Mouse (Mus musculus): ENCODE measurements around the gene Lypd8. TPM values are rescaled to one million over a fixed set of nuclear protein-coding genes. Genes with fewer than 3 reads are reported as not detected.
A peak's percentile ranks its signal among the peaks of the same experiment; 100 is the strongest.
"Not testable (repeated sequence)": the region's sequence is repeated elsewhere in the genome, so short reads cannot be mapped to it uniquely, and the experiment has no call there.

Lypd8 gene
- polyA plus RNA-seq, 1 experiment from 2014 or later = not detected

- no peaks in the 10 kb centered on the region for H3K9me3 ChIP-seq (replicated peaks; ENCODE audit: control insufficient read depth, low read length)
- H3K4me2 ChIP-seq = no peak overlapping the region
- H3K27ac ChIP-seq (ENCODE audit: low read depth, low read length) = no peak overlapping the region
- WGBS (ENCODE audit: insufficient replicate concordance) = 79% methylated on average over 5 of the region's 5 CpGs
- ATAC-seq (replicated peaks; ENCODE audit: insufficient number of reproducible peaks, low FRiP score, low TSS enrichment) = no peak
- H3K4me1 ChIP-seq (ENCODE audit: control insufficient read depth, insufficient read depth, low read length) = peaks cover 6% of the 10 kb centered on the region; the same call in 1 of the 2 replicates
- no peak overlapping the region for H3K4me3 ChIP-seq (ENCODE audit: low read depth, low read length)
- no peaks in the 10 kb centered on the region for H3K27me3 ChIP-seq (ENCODE audit: control insufficient read depth, insufficient read depth, low read length)
- H3K36me3 ChIP-seq (ENCODE audit: control insufficient read depth, insufficient read depth, low read length) = peaks cover 7% of the 10 kb centered on the region
- no peak overlapping the region for H3K9ac ChIP-seq (ENCODE audit: low read depth, low read length)
These were observed 27.7 kb upstream of the Lypd8 start for GRCm38 (mm10) chr11:58351179-58351578.

DNA sequence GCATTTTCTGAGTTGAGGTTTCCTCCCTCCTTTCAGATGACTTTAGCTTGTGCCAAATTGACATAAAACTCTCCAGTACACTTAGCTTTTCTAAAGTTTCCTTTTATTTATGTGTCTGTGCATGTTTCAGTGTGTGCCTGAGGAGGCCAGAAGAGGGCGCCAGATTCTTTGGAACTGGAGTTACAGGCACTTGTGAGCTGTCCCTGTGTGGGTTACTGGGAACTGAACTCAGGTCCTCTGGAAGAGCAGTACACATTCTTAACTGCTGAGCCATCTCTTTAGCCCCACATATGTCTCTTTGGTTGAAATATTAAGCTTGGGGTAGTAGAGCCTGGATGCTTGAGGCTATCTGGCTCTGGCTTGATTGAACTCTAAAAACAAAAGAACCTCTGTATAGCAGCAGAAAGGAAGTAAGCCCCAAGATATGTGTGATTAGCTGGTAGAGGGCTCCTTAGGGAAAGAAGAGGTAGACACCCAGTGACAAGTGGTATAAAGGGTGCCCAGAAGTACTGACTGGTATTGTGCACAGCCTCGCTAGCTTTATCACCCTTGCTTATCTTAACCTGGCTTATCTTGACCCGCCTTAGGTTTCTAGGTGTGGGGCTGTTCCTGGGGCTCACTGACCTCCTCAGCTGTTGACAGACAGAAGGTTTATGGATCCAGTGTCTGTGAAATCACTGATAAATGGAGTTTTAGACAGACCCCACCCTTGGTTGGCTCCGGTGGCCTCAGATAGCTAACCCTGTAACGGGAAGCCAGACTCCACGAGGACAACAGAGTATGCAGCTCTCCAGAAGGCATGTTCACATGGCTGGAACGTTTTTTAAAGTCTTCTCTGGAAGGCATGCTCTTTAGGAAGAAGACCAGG, 25.9 kb upstream of the Lypd8 start:
- H3K36me3 ChIP-seq (ENCODE audit: control insufficient read depth, insufficient read depth, low read length) = no peaks in the 10 kb centered on the region
- no peak overlapping the region for H3K9ac ChIP-seq (ENCODE audit: low read depth, low read length)
- no peaks in the 10 kb centered on the region for H3K27me3 ChIP-seq (ENCODE audit: control insufficient read depth, insufficient read depth, low read length)
- no peak overlapping the region for H3K27ac ChIP-seq (ENCODE audit: low read depth, low read length)
- 16% methylated on average over 7 of the region's 7 CpGs for WGBS (ENCODE audit: insufficient replicate concordance)
- H3K4me1 ChIP-seq (ENCODE audit: control insufficient read depth, insufficient read depth, low read length) = peaks cover 6% of the 10 kb centered on the region; the same call in 1 of the 2 replicates
- H3K4me3 ChIP-seq (ENCODE audit: low read depth, low read length) = no peak overlapping the region
- 0 out of 2 replicates have a peak, but pooled peaks have one; percentile 42 for ATAC-seq (replicated peaks; ENCODE audit: insufficient number of reproducible peaks, low FRiP score, low TSS enrichment)
- H3K9me3 ChIP-seq (replicated peaks; ENCODE audit: control insufficient read depth, low read length) = no peaks in the 10 kb centered on the region
- 0 out of 2 replicates have a peak overlapping the region, but pooled peaks have one; percentile 8 for H3K4me2 ChIP-seq

GRCm38 (mm10) chr11:58353709-58354108, 25.1 kb upstream of the Lypd8 start:
- Histone ChIP-seq H3K4me1 (ENCODE audit: control insufficient read depth, insufficient read depth, low read length) (peaks cover 6% of the 10 kb centered on the region; the same call in 1 of the 2 replicates), H3K4me2 (no peak overlapping the region), H3K36me3 (ENCODE audit: control insufficient read depth, insufficient read depth, low read length) (no peaks in the 10 kb centered on the region), H3K27ac (ENCODE audit: low read depth, low read length) (no peak overlapping the region), H3K9me3 (replicated peaks; ENCODE audit: control insufficient read depth, low read length) (no peaks in the 10 kb centered on the region), H3K4me3 (ENCODE audit: low read depth, low read length) (no peak overlapping the region), H3K27me3 (ENCODE audit: control insufficient read depth, insufficient read depth, low read length) (no peaks in the 10 kb centered on the region), H3K9ac (ENCODE audit: low read depth, low read length) (no peak overlapping the region)
- WGBS (ENCODE audit: insufficient replicate concordance) = 66% methylated on average over 3 of the region's 3 CpGs
- no peak for ATAC-seq (replicated peaks; ENCODE audit: insufficient number of reproducible peaks, low FRiP score, low TSS enrichment)

DNA sequence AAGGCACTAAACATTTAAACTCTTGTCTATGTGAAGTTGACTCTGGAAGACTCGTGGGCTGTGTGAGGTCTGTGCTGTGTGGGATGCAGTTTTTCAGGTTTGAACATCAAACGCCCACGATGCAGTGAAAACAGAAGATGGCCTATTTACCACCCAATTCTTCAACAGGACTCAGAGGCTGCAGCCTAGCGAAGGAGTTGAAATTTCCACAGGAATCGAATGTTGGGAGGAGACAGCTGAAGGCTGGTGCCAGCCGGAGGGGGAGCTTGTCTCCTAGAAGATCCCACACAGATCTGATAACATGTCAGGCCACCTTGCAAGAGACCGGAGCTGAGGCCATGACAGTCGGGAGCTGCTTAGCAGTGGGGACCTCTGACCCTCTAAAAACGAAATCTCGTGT, 24.4 kb upstream of the Lypd8 start:
- Histone ChIP-seq H3K27ac (ENCODE audit: low read depth, low read length) (no peak overlapping the region), H3K4me3 (ENCODE audit: low read depth, low read length) (no peak overlapping the region), H3K36me3 (ENCODE audit: control insufficient read depth, insufficient read depth, low read length) (no peaks in the 10 kb centered on the region), H3K4me2 (no peak overlapping the region), H3K9ac (ENCODE audit: low read depth, low read length) (no peak overlapping the region), H3K9me3 (replicated peaks; ENCODE audit: control insufficient read depth, low read length) (no peaks in the 10 kb centered on the region), H3K4me1 (ENCODE audit: control insufficient read depth, insufficient read depth, low read length) (peaks cover 6% of the 10 kb centered on the region; the same call in 1 of the 2 replicates), H3K27me3 (ENCODE audit: control insufficient read depth, insufficient read depth, low read length) (no peaks in the 10 kb centered on the region)
- WGBS (ENCODE audit: insufficient replicate concordance) = 49% methylated on average over 10 of the region's 10 CpGs
- ATAC-seq (replicated peaks; ENCODE audit: insufficient number of reproducible peaks, low FRiP score, low TSS enrichment) = no peak

- 78% methylated on average over 3 of the region's 3 CpGs for WGBS (ENCODE audit: insufficient replicate concordance)
These were observed 23.9 kb upstream of the Lypd8 start for GRCm38 (mm10) chr11:58354927-58355326.

DNA sequence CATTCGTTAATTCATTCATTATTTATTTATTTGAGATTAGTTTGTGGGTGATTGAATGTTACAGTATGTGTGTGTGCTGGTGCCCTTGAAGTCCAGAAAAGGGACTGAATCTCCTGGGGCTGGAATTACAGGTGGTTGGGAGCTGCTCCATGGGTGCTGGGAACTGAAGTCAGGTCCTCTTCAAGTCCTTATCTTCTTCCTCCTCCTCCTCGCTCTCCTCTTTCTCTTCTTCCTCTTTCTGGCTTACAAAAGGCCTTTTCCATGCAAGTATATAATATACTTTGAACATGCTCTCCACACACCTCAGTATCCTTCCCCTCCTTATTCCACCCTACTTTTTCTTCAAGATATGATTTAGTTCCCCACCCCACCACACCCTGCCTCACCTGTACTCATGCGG, 21.8 kb upstream of the Lypd8 start:
- 83% methylated on average over 3 of the region's 3 CpGs for WGBS (ENCODE audit: insufficient replicate concordance)
- no peak overlapping the region for H3K4me3 ChIP-seq (ENCODE audit: low read depth, low read length)
- H3K4me1 ChIP-seq (ENCODE audit: control insufficient read depth, insufficient read depth, low read length) = peaks cover 6% of the 10 kb centered on the region; the same call in 1 of the 2 replicates
- no peak overlapping the region for H3K4me2 ChIP-seq
- no peaks in the 10 kb centered on the region for H3K36me3 ChIP-seq (ENCODE audit: control insufficient read depth, insufficient read depth, low read length)
- H3K9me3 ChIP-seq (replicated peaks; ENCODE audit: control insufficient read depth, low read length) = no peaks in the 10 kb centered on the region
- H3K9ac ChIP-seq (ENCODE audit: low read depth, low read length) = no peak overlapping the region
- H3K27me3 ChIP-seq (ENCODE audit: control insufficient read depth, insufficient read depth, low read length) = no peaks in the 10 kb centered on the region
- H3K27ac ChIP-seq (ENCODE audit: low read depth, low read length) = no peak overlapping the region
- no peak for ATAC-seq (replicated peaks; ENCODE audit: insufficient number of reproducible peaks, low FRiP score, low TSS enrichment)

More at GRCm38 (mm10) chr11:58354927-58355326, 23.9 kb upstream of the Lypd8 start:
- Histone ChIP-seq H3K9me3 (replicated peaks; ENCODE audit: control insufficient read depth, low read length) (no peaks in the 10 kb centered on the region), H3K9ac (ENCODE audit: low read depth, low read length) (no peak overlapping the region), H3K4me3 (ENCODE audit: low read depth, low read length) (no peak overlapping the region), H3K27me3 (ENCODE audit: control insufficient read depth, insufficient read depth, low read length) (no peaks in the 10 kb centered on the region), H3K4me1 (ENCODE audit: control insufficient read depth, insufficient read depth, low read length) (peaks cover 6% of the 10 kb centered on the region; the same call in 1 of the 2 replicates), H3K4me2 (no peak overlapping the region), H3K27ac (ENCODE audit: low read depth, low read length) (no peak overlapping the region), H3K36me3 (ENCODE audit: control insufficient read depth, insufficient read depth, low read length) (no peaks in the 10 kb centered on the region)
- ATAC-seq (replicated peaks; ENCODE audit: insufficient number of reproducible peaks, low FRiP score, low TSS enrichment) = no peak

DNA sequence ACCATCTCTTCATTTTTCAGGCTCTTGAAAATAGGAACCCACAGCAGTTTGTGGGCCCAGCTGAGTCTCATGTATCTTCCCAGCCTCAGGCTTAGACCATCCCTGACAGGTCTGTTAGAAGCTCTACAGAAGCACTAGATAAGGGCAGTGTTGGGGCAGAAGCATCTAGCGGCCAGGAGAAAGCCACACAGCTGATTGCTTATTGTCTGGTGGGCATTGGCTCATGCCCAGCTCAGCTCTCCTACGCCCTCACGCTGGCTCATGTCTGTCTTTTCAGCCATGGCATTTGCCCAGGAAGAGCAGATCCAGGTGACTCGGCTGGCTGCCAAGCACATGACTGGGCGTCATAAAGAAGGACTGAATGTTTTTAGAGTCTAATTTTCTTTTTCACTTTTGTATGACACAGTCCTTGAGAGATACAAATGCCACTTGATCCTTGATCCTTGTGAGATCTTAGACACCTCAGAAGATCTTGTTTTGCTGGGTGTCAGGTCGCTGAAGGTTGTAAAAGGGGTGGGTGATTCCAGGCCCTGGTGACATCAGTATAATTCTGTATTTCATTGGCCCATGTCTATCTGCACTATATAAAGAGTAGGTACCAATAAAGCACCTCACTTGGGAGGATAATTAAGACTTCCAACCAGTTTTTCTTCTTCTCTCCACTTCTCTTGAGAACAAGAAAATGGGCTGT, 20.9 kb upstream of the Lypd8 start:
- Histone ChIP-seq H3K9me3 (replicated peaks; ENCODE audit: control insufficient read depth, low read length) (no peaks in the 10 kb centered on the region), H3K4me3 (ENCODE audit: low read depth, low read length) (no peak overlapping the region), H3K27ac (ENCODE audit: low read depth, low read length) (no peak overlapping the region), H3K9ac (ENCODE audit: low read depth, low read length) (no peak overlapping the region), H3K4me1 (ENCODE audit: control insufficient read depth, insufficient read depth, low read length) (peaks cover 6% of the 10 kb centered on the region; the same call in 1 of the 2 replicates), H3K36me3 (ENCODE audit: control insufficient read depth, insufficient read depth, low read length) (no peaks in the 10 kb centered on the region), H3K27me3 (ENCODE audit: control insufficient read depth, insufficient read depth, low read length) (no peaks in the 10 kb centered on the region), H3K4me2 (no peak overlapping the region)
- no peak for ATAC-seq (replicated peaks; ENCODE audit: insufficient number of reproducible peaks, low FRiP score, low TSS enrichment)
- WGBS (ENCODE audit: insufficient replicate concordance) = 83% methylated on average over 6 of the region's 6 CpGs

GRCm38 (mm10) chr11:58362562-58362961, 16.3 kb upstream of the Lypd8 start:
- H3K4me1 ChIP-seq (ENCODE audit: control insufficient read depth, insufficient read depth, low read length); H3K27ac ChIP-seq (ENCODE audit: low read depth, low read length); H3K9me3 ChIP-seq (replicated peaks; ENCODE audit: control insufficient read depth, low read length); H3K4me2 ChIP-seq; H3K4me3 ChIP-seq (ENCODE audit: low read depth, low read length); H3K27me3 ChIP-seq (ENCODE audit: control insufficient read depth, insufficient read depth, low read length); H3K36me3 ChIP-seq (ENCODE audit: control insufficient read depth, insufficient read depth, low read length); H3K9ac ChIP-seq (ENCODE audit: low read depth, low read length); ATAC-seq (replicated peaks; ENCODE audit: insufficient number of reproducible peaks, low FRiP score, low TSS enrichment): not testable (repeated sequence)
- no CpG with 5 or more reads among the region's 6 CpGs for WGBS (ENCODE audit: insufficient replicate concordance)
